Mouse (Mus musculus): ENCODE results near the gene Msx3.

Gene Msx3

GRCm38 (mm10) chr7:140057413-140058407 lies 8.8 kb upstream of the Msx3 start:
- no peak for DNase-seq (ENCODE audit: low spot score)

GRCm38 (mm10) chr7:140054124-140054523 lies 5.2 kb upstream of the Msx3 start:
- DNase-seq (ENCODE audit: low spot score), result no peak

- no peak for DNase-seq (ENCODE audit: low spot score)
Measured at GRCm38 (mm10) chr7:140049115-140049689, 313 bp upstream of the Msx3 start.

- DNase-seq (ENCODE audit: low spot score), result no peak
Measured at GRCm38 (mm10) chr7:140047811-140048311, 1.0 kb downstream of the Msx3 start.

- DNase-seq (ENCODE audit: low spot score), result no peak
Measured at GRCm38 (mm10) chr7:140045546-140045945, 3.3 kb downstream of the Msx3 start.

GRCm38 (mm10) chr7:140042728-140043127 lies 6.2 kb downstream of the Msx3 start:
- DNase-seq (ENCODE audit: low spot score), result no peak

- no peak for DNase-seq (ENCODE audit: low spot score)
Measured at GRCm38 (mm10) chr7:140037171-140037555, 11.7 kb downstream of the Msx3 start.

GRCm38 (mm10) chr7:140036281-140037170 lies 12.4 kb downstream of the Msx3 start, which contains the start of the genes Zfp511 and Tubgcp2:
Zfp511 (plus strand) TSS chr7:140036391.
Tubgcp2 (minus strand) TSS chr7:140036669.
- peak; percentile 79 for DNase-seq (ENCODE audit: low spot score)

- DNase-seq (ENCODE audit: low spot score), result no peak
Measured at GRCm38 (mm10) chr7:140035456-140035855, 13.4 kb downstream of the Msx3 start.

- DNase-seq (ENCODE audit: low spot score), result no peak
Measured at GRCm38 (mm10) chr7:140033386-140033785, 15.5 kb downstream of the Msx3 start.

GRCm38 (mm10) chr7:140032366-140032765 lies 16.5 kb downstream of the Msx3 start:
- DNase-seq (ENCODE audit: low spot score), result no peak

GRCm38 (mm10) chr7:140031771-140032170 lies 17.1 kb downstream of the Msx3 start:
- DNase-seq (ENCODE audit: low spot score), result no peak

GRCm38 (mm10) chr7:140011336-140011735 lies 37.6 kb downstream of the Msx3 start:
- DNase-seq (ENCODE audit: low spot score), result no peak

- DNase-seq (ENCODE audit: low spot score), result no peak
Measured at GRCm38 (mm10) chr7:140007781-140008180, 41.1 kb downstream of the Msx3 start.

- no peak for DNase-seq (ENCODE audit: low spot score)
Measured at GRCm38 (mm10) chr7:140006861-140007611, 41.9 kb downstream of the Msx3 start.

GRCm38 (mm10) chr7:140004666-140005065 lies 44.2 kb downstream of the Msx3 start:
- DNase-seq (ENCODE audit: low spot score), result no peak

- DNase-seq (ENCODE audit: low spot score), result no peak
Measured at GRCm38 (mm10) chr7:140001086-140001740, 47.7 kb downstream of the Msx3 start.

- DNase-seq (ENCODE audit: low spot score), result no peak
Measured at GRCm38 (mm10) chr7:139998691-139999350, 50.1 kb downstream of the Msx3 start.

Data from layer of hippocampus, adult 9-10 months (tissue).